Mouse (Mus musculus) left cerebral cortex, adult 9 months (tissue): Measurements from ENCODE around the gene Adarb2.

Experiments used
- DNase-seq, 2 experiments: peaks; one replicate each; pipeline ENCODE4 v3.0.0; 2022; ENCODE audit warnings: low spot score in 2 of 2

The Adarb2 gene

GRCm38 (mm10) chr13:8369868-8370387 is 167.3 kb downstream of the Adarb2 start:
- DNase-seq = no peak

GRCm38 (mm10) chr13:8388541-8388940 is 185.9 kb downstream of the Adarb2 start:
- DNase-seq = no peak

GRCm38 (mm10) chr13:8400265-8401041 is 197.8 kb downstream of the Adarb2 start:
- DNase-seq = no peak

DNA sequence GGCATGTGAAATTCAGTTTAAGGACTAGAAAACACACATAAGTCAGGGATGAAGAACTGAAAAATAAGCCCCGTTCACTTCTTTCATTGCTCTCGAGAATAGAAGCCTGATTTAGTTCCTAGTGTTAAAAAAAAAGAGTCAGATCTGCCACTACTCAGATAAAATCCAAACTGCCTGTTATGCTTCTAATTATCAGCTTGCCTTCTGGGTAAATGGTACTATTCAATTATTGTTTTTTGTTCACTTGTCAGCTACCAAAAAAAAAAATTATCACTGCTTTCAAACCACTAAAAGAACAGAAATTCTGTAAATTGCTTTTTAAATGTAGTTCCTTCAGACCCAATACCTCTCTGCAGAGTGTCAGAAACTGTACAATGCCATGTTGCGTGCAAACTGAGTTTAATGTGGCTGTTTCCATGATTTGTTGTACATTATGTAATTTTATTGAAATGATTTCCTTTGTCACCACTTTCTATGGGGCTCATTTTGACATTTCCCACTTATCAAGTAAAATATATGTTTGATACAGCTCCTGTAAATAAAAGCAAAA is 199.7 kb downstream of the Adarb2 start:
- DNase-seq = no peak

- peak; percentile 13 to 14 for DNase-seq
Measured at GRCm38 (mm10) chr13:8406020-8406419, 203.4 kb downstream of the Adarb2 start.

- DNase-seq = no peak
Measured at GRCm38 (mm10) chr13:8410353-8411318, 208.0 kb downstream of the Adarb2 start.

DNA sequence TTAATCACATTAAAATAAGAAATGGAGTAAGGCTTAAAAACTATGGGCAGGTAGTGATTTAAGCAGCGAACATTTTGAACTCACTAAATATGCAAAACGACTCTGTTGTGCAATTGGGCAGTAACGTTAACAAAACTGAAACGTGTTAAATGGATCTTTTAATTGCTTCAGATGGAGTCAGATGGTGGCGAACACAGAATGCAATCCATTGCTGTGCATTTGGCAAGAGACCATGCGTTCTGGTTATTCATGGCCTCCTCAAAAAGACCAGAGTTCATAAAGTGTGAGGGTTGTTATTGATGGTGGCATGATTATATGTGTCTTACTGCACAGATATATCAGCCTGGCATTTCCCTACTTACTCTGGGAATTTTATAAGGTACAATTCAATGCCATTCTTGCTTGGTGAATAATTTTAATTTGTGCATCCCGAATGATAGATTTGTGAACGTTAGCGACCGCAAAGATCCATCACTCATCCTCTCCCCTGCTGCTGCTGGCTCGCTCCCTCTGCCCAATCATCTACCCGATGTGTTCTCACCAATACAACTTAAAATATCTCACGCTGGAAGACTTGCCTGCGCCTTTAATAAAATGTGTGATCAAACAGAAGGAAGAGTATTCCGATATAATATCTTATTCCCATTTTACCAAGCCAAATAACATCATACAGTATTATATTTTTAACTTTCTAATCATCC is 221.5 kb downstream of the Adarb2 start:
- no peak for DNase-seq

DNA sequence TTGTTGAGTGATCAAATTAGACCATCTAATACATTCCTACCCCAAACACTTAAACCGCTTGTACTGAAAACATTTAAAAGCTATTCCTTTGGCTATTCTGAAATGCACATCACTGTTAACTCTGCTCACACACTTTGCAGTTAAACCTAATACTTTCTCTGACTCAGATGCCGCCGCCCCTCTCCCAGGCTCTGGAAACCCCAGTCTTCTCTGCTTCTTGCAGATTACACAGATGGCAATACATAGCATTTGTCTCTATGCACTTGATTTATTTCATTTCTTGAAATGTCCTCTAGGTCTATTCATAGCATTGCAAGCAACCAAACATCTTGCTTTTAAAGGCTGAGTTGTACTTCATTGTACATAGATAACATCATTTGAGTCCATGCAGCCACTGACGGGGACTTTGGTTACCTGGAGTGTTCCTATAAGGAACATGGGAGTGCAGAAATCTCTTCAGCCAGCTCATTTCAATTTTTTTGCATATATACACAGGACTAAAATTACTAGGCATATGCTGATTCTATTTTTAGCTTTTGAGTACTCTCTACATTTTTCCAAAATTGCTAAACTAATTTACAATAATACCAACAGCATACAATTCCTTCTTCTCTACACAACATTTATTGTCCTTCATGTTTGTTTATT is 236.6 kb downstream of the Adarb2 start:
- DNase-seq = no peak

GRCm38 (mm10) chr13:8445415-8445814 is 242.7 kb downstream of the Adarb2 start:
- no peak for DNase-seq

DNA sequence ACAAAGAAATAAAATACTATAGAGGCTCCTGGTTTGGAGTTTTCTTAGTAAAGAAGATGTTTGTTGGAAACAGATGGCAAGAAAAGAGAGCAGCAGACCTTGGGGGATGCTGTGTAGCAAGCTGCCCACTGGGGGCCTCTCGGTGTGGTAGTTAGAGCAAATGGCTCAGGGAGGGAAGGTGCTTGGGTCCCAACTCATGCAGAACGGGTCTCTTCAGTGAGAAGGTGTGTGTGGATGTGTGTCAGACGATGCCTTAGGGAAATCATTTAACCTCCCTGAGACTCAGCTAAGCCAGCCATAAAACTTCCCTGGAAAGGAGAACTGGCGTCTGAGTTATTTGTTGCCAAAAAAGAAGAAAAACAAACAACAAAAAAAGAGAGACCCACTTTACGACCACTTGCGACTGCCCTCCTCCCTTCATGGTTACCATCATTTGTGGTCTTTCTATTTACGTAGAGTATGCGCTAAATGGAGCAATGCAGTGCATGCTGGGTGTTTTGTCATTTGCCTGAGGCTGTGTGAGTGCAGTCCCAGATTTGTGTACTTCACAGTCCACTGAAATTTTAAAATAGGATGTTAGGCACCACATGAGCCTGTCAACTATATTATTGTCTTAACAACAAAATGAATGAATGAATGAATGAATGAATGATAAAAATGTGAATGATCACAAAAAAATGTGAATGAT is 245.7 kb downstream of the Adarb2 start:
- DNase-seq = no peak

DNA sequence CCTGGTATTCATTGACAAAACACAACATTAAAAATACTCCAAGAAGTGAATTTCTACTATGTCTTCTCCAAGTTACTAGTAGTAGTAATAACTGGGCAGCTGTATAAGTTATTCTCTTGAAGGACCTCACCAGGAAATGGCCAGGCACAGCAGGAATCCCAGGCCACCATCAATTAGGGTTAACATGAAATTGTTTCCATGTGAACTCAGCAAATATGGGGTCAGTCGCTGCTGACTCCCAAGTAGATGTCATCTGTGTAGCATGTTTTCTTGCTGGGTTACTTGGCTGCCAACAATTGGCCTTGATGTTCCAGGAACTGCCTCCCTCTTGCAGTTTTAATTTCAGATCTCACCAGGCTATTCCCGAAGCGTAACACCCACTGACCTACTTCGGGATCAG is 248.9 kb downstream of the Adarb2 start:
- no peak for DNase-seq

DNA sequence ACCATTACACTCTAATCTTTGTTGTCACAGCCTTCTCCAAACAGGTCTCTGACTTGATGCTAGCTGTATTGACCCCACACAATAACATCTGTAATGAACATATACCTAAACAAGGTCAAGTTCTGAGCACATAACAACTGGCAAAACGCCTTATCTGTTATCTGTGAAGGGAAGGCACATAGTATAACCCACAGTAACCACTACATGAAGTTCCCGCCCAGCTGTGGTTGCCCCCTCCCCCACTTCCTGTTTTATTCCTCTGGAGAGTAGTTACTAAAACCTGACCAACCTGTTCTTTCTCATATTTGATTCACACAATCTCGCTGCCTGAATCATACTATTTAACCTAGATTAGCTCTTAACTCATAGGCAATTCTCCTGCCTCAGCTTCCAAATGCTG is 254.2 kb downstream of the Adarb2 start:
- DNase-seq = no peak

DNA sequence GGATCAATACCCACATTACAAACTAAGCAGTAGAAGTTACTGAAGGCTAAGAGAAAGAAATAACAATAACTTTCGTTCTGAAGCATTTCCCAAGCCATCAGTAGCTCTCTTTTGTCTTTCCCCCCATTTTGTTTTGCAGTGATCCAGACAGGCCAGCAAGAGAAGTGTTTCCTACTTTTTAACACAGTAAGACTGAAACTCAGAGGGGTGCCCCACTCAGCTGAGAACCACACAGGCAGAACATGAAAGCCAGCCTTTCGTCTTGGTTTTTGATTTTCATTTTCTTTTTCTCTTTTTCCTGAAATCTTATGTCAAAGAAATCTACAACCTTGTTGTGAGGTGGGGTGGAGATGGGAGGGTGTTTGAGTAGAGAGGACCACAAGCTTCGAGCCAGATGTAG is 255.2 kb downstream of the Adarb2 start:
- DNase-seq = no peak

GRCm38 (mm10) chr13:8467591-8468366 is 265.1 kb downstream of the Adarb2 start:
- no peak for DNase-seq

DNA sequence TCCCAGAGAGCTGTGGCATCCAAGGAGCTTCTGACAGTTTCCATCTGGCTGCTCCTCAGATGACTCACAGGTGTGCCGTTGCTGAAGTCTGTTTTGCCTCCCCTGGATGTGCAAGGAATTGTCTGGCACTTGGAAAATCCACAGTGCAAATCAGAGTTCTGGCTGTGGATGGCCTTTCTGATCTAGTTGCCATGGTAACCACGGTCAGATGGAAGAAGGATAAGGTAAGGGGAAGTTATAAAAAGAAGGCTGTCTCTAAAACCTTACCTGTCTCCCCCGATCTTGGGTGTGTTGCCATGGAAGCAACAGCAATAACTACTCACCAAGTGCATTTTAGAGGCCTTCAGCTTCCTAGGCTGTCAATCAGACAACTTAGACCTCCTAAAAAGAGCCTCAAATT is 273.6 kb downstream of the Adarb2 start:
- DNase-seq = peak in 1 of 2 experiments; percentile 7

- DNase-seq = no peak
Measured at GRCm38 (mm10) chr13:8478731-8479130, 276.1 kb downstream of the Adarb2 start.

- no peak for DNase-seq
Measured at GRCm38 (mm10) chr13:8479970-8480369, 277.3 kb downstream of the Adarb2 start.

- no peak for DNase-seq
Measured at GRCm38 (mm10) chr13:8481347-8481746, 278.7 kb downstream of the Adarb2 start.

- DNase-seq = peak in 1 of 2 experiments; percentile 47
Measured at GRCm38 (mm10) chr13:8484592-8485272, 282.1 kb downstream of the Adarb2 start.
